Mouse (Mus musculus): ENCODE data around the gene Igfbp4.

DNA sequence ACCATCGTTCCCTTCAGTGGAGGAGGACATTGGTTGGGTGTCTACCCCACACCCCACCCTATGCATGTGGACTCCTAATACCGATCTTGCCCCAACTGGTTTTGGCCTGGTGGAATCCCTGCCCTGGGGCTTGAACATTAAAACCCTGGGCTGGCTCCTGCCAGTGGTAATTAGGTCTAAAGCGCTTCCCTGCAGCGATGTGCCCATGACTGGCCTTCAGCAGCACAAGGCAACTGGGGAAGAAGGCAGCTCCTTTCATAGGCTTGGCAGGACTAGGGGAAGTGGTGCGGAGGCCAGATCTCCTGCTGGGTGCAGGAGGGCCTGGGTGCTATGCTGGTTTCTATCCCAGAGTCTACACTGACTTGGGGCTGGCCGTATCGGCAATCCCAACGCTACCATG, 42.5 kb downstream of the Igfbp4 start:
- TF ChIP-seq CTCF (IDR thresholded peaks at IDR 0.05 in 2 of 3, conservative IDR thresholded peaks at IDR 0.05 in 1 of 3; ENCODE audit: control insufficient read depth in 1 of 3, insufficient read depth in 1 of 3, low read depth in 2 of 3, low read length in 3 of 3, poor library complexity in 1 of 3, severe bottlenecking in 1 of 3) (no peak), GABPA (IDR thresholded peaks at IDR 0.05; ENCODE audit: low read depth, low read length) (no peak), EP300 (IDR thresholded peaks at IDR 0.05; ENCODE audit: low read depth in 1 of 2, low read length in 2 of 2) (no peak), POLR2A (IDR thresholded peaks at IDR 0.05; ENCODE audit: control insufficient read depth in 1 of 2, insufficient read depth in 1 of 2, low read depth in 1 of 2, low read length in 2 of 2, poor library complexity in 1 of 2) (no peak), MAFK (IDR thresholded peaks at IDR 0.05; ENCODE audit: borderline replicate concordance, low read depth, low read length) (no peak)
